Comparison of ENCODE assay signal across 8 mouse cellular contexts in the genomic region with DNA sequence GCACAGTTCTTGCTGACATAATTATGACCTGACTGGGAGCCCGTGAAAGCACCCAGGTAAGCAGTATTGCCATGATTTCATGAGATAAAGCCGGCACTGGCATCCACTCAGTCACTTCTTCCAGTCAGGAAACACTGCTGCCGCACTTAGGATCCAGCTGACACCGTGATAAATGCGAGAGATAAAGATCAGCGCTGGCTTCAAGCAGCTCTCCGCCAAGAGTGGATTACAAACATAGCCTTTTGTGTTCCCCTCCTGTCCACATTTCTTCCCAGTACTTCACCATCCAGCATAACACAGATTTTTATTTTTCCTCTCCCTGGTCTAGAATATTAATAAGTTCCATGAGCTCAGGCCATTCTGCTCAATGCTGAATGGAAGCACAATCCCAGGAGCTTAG. TPM values are rescaled to one million over a fixed set of nuclear protein-coding genes. Genes with fewer than 3 reads are reported as not detected.
DNase-seq lines count a peak whose midpoint lies in the region; ATAC-seq and TF ChIP-seq lines count a peak whose summit lies in the region.
"Had no signal": no experiment of that assay in that cellular context is flagged by ENCODE, and none has a peak within 500 bp of the region (broad histone marks: within the 10 kb centered on the region; RNA-seq: fewer than 3 reads in every experiment).

No protein-coding gene starts in this region.

- no peaks in the 10 kb centered on the region for H3K9me3 ChIP-seq in kidney, embryonic 16.5 days (ENCODE audit: low read length)
- no peaks in the 10 kb centered on the region for H3K9me3 ChIP-seq in forebrain, embryonic 14.5 days (replicated peaks; ENCODE audit: control insufficient read depth, low read length)
- H3K9me3 ChIP-seq in liver, embryonic 11.5 days (ENCODE audit: control insufficient read depth, low read length), result no peaks in the 10 kb centered on the region
- H3K9me3 ChIP-seq: limb, embryonic 15.5 days had no signal

- TF ChIP-seq POLR2A in kidney, adult 2 months (IDR thresholded peaks at IDR 0.05; ENCODE audit: low read depth, low read length), result no peak

- H3K4me1 ChIP-seq in kidney, adult 2 months (ENCODE audit: control insufficient read depth, insufficient read depth, low read length), result peaks cover 4% of the 10 kb centered on the region; the same call in 1 of the 2 replicates
- peaks cover 5% of the 10 kb centered on the region; the same call in 1 of the 2 replicates for H3K4me1 ChIP-seq in kidney, embryonic 16.5 days (ENCODE audit: insufficient read depth, low read length)
- peaks cover 6% of the 10 kb centered on the region for H3K4me1 ChIP-seq in forebrain, embryonic 14.5 days (ENCODE audit: control insufficient read depth, insufficient read depth, low read length)
- H3K4me1 ChIP-seq in liver, embryonic 11.5 days (replicated peaks; ENCODE audit: control insufficient read depth, insufficient read depth, low read length), result peaks cover under 1% of the 10 kb centered on the region
- H3K4me1 ChIP-seq: limb, embryonic 15.5 days had no signal

- no peaks in the 10 kb centered on the region for H3K27me3 ChIP-seq in kidney, adult 2 months (replicated peaks; ENCODE audit: control insufficient read depth, insufficient read depth, low read length)
- H3K27me3 ChIP-seq in kidney, embryonic 16.5 days (ENCODE audit: insufficient read depth, low read length), result no peaks in the 10 kb centered on the region
- no peaks in the 10 kb centered on the region for H3K27me3 ChIP-seq in forebrain, embryonic 14.5 days (replicated peaks; ENCODE audit: control insufficient read depth, insufficient read depth, low read length)
- no peaks in the 10 kb centered on the region for H3K27me3 ChIP-seq in liver, embryonic 11.5 days (replicated peaks; ENCODE audit: control insufficient read depth, insufficient read depth, low read length)
- H3K27me3 ChIP-seq: limb, embryonic 15.5 days had no signal

- TF ChIP-seq CTCF in kidney, adult 2 months (conservative IDR thresholded peaks at IDR 0.05; ENCODE audit: insufficient read depth, insufficient read length, low read depth, low read length), result no peak

- ATAC-seq in kidney, embryonic 16.5 days (ENCODE audit: low FRiP score, low TSS enrichment), result no peak
- no peak for ATAC-seq in forebrain, embryonic 14.5 days
- ATAC-seq in liver, embryonic 11.5 days (replicated peaks; ENCODE audit: low FRiP score), result no peak

- no peak overlapping the region for H3K4me3 ChIP-seq in kidney, adult 2 months (ENCODE audit: insufficient read depth, low read depth, low read length)
- no peak overlapping the region for H3K4me3 ChIP-seq in kidney, embryonic 16.5 days (ENCODE audit: low read length)
- H3K4me3 ChIP-seq in forebrain, embryonic 14.5 days (ENCODE audit: low read depth, low read length), result no peak overlapping the region
- H3K4me3 ChIP-seq in liver, embryonic 11.5 days (ENCODE audit: low read depth, low read length), result no peak overlapping the region
- H3K4me3 ChIP-seq: limb, embryonic 15.5 days had no signal

- H3K9ac ChIP-seq in kidney, embryonic 16.5 days (replicated peaks; ENCODE audit: low read length), result no peak overlapping the region
- H3K9ac ChIP-seq in forebrain, embryonic 14.5 days (ENCODE audit: low read length), result no peak overlapping the region; the same call in 1 of the 2 replicates
- H3K9ac ChIP-seq in liver, embryonic 11.5 days (ENCODE audit: low read depth, low read length), result no peak overlapping the region
- H3K9ac ChIP-seq: limb, embryonic 15.5 days had no signal

- WGBS in kidney, adult 2 months, result 35% methylated on average over 7 of the region's 7 CpGs
- 14% methylated on average over 7 of the region's 7 CpGs for WGBS in kidney, embryonic 16.5 days
- WGBS in forebrain, embryonic 14.5 days, result 30% methylated on average over 7 of the region's 7 CpGs
- 8% methylated on average over 7 of the region's 7 CpGs for WGBS in liver, embryonic 11.5 days

- H3K27ac ChIP-seq in kidney, adult 2 months (ENCODE audit: insufficient read depth, low read depth, low read length), result no peak overlapping the region
- H3K27ac ChIP-seq in kidney, embryonic 16.5 days (ENCODE audit: low read length), result no peak overlapping the region
- H3K27ac ChIP-seq in forebrain, embryonic 14.5 days (ENCODE audit: low read depth, low read length), result no peak overlapping the region
- H3K27ac ChIP-seq in liver, embryonic 11.5 days (ENCODE audit: low read depth, low read length), result no peak overlapping the region
- H3K27ac ChIP-seq: limb, embryonic 15.5 days had no signal

- H3K36me3 ChIP-seq in kidney, adult 2 months (ENCODE audit: control insufficient read depth, insufficient read depth, low read length), result no peaks in the 10 kb centered on the region
- no peaks in the 10 kb centered on the region for H3K36me3 ChIP-seq in kidney, embryonic 16.5 days (ENCODE audit: insufficient read depth, low read length)
- H3K36me3 ChIP-seq in forebrain, embryonic 14.5 days (ENCODE audit: control insufficient read depth, insufficient read depth, low read length), result no peaks in the 10 kb centered on the region
- no peaks in the 10 kb centered on the region for H3K36me3 ChIP-seq in liver, embryonic 11.5 days (ENCODE audit: control insufficient read depth, insufficient read depth, low read length)
- H3K36me3 ChIP-seq: limb, embryonic 15.5 days had no signal

- DNase-seq in kidney, adult 2 months, result peak; percentile 63
- DNase-seq in adrenal gland, postnatal 36 days, result peak; percentile 39 to 41
- peak; percentile 29 for DNase-seq in forebrain, embryonic 14.5 days (ENCODE audit: low spot score)
- peak; percentile 26 to 50 for DNase-seq in lung, postnatal 4 days
- no peak for DNase-seq in gastrocnemius, postnatal 4 days (ENCODE audit: low spot score in 2 of 2)
- no peak for DNase-seq in liver, embryonic 11.5 days (ENCODE audit: low spot score)

- no peak overlapping the region for H3K4me2 ChIP-seq in kidney, embryonic 16.5 days (replicated peaks; ENCODE audit: low read depth, low read length)
- peak overlapping the region; percentile 5; the same call in 1 of the 2 replicates for H3K4me2 ChIP-seq in forebrain, embryonic 14.5 days (ENCODE audit: low read length)
- no peak overlapping the region for H3K4me2 ChIP-seq in liver, embryonic 11.5 days
- H3K4me2 ChIP-seq: limb, embryonic 15.5 days had no signal

RNA-seq across cellular contexts. Expression of a gene that starts 2.9 kb away (rescaled TPM):
- polyA plus RNA-seq in kidney, adult 2 months (2012; rRNA removed), result 8.7 and 9.7 TPM in 2 replicates
- polyA plus RNA-seq in kidney, embryonic 16.5 days (2015; fragmentation: Nextera tagmentation; extraction: Ambion mirVana), result 15.6 and 19.6 TPM in 2 replicates
- total RNA-seq in adrenal gland, postnatal 36 days (2021), result 10 to 100 TPM; 17.9 to 21.0 TPM
- polyA plus RNA-seq in forebrain, embryonic 14.5 days (2014; fragmentation: Nextera tagmentation; extraction: Ambion mirVana), result 8.5 and 10.9 TPM in 2 replicates
- 10 to 100 TPM; 21.1 to 25.2 TPM for total RNA-seq in gastrocnemius, postnatal 4 days (2021)
- polyA plus RNA-seq in liver, embryonic 11.5 days (2014; fragmentation: Nextera tagmentation; extraction: Ambion mirVana), result 4.7 and 5.4 TPM in 2 replicates

RNA-seq across cellular contexts. Expression of a gene that starts 42.8 kb away (rescaled TPM):
- 92.0 and 123 TPM in 2 replicates for polyA plus RNA-seq in kidney, adult 2 months (2012; rRNA removed)
- polyA plus RNA-seq in kidney, embryonic 16.5 days (2015; fragmentation: Nextera tagmentation; extraction: Ambion mirVana), result 144 and 161 TPM in 2 replicates
- 100 to 1,000 TPM; 472 to 633 TPM for total RNA-seq in adrenal gland, postnatal 36 days (2021)
- polyA plus RNA-seq in forebrain, embryonic 14.5 days (2014; fragmentation: Nextera tagmentation; extraction: Ambion mirVana), result 34.7 and 36.2 TPM in 2 replicates
- total RNA-seq in gastrocnemius, postnatal 4 days (2021), result 100 to 1,000 TPM; 436 to 457 TPM
- 105 and 107 TPM in 2 replicates for polyA plus RNA-seq in liver, embryonic 11.5 days (2014; fragmentation: Nextera tagmentation; extraction: Ambion mirVana)

Comparison
In these comparisons a context has a peak if more than half of its experiments do, and no peak if none do; other contexts are left out.
1. DNase-seq: peak in kidney, adult 2 months (single experiment), adrenal gland, postnatal 36 days (2 of 2), forebrain, embryonic 14.5 days (single experiment) and lung, postnatal 4 days (2 of 2); none in gastrocnemius, postnatal 4 days (0 of 2) and liver, embryonic 11.5 days (single experiment).